Mouse (Mus musculus) leukemia stem cell, adult 10-12 weeks (primary cell): ENCODE data around the gene Rab4b. TPM values are rescaled to one million over a fixed set of nuclear protein-coding genes. Genes with fewer than 3 reads are reported as not detected.

Experiments used
- polyA plus RNA-seq: library from polyadenylated mRNA; stranded (reverse); fragments of >175 nt; gene quantifications from 2 replicates; pipeline ENCODE4 v1.2.3, GENCODE M21; 2012; ENCODE audit warnings: low replicate concordance

Gene Rab4b
- polyA plus RNA-seq, result 231 and 342 TPM in 2 replicates

DNA sequence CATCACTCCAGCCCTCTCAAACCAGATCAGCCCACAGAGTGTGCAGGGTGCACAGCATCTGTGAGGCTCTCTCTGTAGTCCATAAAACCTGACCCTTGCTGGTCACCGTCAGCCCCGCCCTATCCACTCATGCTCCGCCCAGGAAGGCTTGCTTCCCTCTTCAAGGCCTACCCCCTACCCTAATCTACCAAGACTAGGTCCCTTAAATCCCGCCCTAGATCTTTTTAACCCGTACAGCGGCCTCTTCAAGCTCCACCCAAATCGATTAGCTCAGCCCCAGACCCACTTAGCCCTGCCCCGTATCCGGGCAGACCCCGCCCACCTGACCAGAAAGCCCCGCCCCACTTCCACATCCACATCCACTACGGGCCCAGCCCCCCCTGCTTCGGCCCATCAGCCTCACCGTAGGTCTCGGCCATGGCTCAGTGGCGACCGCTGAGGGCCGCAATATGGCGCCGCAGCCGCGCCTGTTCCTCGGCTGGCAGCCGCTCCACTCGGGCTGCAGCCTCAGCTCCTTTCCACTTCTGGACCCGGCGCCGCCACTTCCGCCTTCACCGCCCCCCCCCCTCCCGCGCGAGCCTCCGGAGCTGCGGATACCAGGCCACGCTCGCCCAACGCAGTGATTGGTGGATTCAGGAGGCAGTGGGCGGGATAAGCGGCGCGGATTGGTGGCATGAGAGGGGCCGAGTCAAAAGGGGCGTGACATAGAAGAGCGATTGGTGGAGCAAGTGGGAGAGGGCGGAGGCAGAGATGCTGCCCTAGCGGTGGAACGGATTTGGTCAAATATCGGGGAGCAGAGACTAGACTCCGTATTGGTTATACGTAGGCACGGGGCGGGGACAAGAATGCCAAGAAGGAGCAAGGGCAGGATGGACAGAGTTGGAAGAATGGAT is at the start of gene Rab4b:
Rab4b (minus strand) TSS at position 573 of the 893 bp plus-strand sequence.

DNA sequence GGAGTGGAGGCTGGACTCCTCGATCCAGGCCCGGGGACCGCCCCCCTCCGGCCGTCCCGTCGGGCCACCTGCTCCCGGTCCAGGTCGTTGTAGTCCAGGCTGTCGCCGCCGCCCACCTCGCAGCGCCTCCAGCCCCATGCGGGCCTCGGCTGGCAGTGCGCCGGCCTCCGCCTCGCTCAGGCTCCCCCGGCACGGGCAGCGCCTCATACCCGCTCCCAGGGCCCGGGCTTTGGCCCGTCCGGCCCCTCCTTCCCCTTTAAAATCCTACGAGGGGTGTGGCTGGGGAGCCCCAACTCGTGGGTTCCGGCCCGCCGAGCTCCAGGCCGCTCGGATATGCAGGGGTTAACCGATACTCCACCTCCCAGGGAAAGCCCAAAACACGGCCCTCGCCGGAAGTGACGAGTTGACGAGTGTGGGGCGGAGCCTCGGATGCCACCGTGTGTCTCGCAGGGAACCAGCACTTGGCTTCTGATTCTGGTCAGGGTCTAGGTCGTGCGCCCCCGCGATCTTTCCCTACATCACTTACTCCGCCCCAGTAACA is 49.7 kb upstream of the Rab4b start, which contains the start of gene Itpkc:
Itpkc (minus strand) TSS at position 381 of the 541 bp plus-strand sequence.

DNA sequence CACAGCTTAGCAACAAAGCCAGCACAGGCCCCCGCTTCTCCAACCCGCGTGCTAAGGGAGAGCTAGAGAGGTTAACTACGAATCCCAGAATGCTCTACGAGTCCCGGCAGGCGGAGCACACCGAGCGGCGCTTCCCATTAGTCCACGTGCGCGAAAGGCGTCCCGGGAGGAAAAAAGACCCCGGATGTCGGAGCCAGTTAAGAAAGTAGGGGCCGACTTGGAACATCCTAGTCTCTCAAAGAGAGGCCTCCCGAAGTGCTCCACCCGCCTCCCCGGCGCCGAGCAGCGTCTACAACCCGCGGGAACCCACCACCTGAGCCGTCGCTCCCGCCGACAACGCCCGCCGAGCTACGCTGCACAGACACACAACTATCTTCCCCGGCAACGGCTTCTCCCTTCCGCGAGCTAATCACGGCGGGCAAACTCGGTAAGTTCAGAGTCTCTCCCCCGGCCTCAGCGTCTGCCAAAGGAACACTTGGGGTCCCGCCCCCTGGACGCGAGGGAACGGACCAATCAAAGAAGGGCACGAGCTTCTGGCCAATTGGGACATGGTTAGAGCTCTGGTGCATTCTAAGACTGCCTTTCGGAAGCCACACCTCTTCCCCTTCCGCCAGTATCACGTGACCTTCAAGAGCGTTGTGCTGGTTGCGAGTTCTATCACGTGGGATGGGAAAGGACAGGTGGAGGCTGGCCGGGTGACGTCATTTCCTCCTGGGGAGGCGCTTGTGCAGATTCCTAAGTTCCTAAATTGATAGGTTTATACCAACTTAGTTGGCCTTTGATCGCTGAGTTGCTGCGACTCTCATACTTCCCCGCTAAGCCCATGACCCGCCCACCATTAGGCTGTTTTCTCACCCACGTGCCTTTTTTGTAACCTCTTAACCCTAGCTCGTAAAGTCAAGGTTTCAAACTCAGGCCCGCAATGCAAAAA is 17.2 kb upstream of the Rab4b start, which contains the start of the genes BC024978 and Snrpa:
BC024978 (plus strand) TSS at position 101 of the 931 bp plus-strand sequence.
Snrpa (minus strand) TSS at position 591 of the 931 bp plus-strand sequence.

DNA sequence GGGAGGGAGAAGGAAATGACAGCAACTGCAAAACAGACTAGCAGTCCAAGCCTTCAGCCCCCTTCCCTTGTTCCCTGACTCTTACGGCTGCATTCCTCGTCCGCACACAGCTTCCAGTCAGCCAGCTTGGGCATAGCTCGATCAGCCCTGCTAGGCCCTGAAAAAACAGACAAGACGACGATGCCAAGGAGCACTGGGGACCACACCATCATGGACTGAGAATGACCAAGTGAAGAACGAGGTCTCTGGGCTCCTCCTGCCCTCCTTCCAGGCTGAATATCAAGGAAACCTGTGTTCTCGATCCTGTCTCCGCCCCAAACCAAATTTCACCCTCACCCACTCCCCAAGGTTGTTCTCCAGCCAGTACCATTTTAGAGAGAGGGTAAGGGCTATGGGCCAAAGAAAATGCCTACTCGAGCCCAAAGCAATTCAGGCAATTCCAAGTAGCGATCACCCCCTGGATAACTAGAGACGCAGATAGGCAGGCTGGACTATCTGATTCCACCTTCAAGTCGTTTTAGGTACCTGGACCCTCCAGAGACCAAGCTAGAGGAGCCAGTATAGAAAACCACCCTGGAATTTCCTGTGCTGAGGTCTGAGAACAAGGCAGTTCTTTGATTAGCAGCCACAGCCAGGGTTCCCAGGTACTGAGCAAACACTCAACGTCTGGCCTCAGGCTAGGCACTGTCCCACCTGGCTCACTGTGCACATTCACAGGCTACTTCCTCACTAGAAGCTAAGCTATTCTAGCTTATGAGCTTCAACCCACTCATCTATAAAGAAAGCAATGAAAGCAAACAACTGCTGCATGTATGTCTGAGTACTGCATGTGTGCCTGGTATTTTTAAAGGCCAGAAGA is 2.4 kb upstream of the Rab4b start, which contains the start of the genes Gm21983 and Mia:
Gm21983 (minus strand) TSS at position 250 of the 859 bp plus-strand sequence.
Mia (minus strand) TSS at position 321 of the 859 bp plus-strand sequence.

DNA sequence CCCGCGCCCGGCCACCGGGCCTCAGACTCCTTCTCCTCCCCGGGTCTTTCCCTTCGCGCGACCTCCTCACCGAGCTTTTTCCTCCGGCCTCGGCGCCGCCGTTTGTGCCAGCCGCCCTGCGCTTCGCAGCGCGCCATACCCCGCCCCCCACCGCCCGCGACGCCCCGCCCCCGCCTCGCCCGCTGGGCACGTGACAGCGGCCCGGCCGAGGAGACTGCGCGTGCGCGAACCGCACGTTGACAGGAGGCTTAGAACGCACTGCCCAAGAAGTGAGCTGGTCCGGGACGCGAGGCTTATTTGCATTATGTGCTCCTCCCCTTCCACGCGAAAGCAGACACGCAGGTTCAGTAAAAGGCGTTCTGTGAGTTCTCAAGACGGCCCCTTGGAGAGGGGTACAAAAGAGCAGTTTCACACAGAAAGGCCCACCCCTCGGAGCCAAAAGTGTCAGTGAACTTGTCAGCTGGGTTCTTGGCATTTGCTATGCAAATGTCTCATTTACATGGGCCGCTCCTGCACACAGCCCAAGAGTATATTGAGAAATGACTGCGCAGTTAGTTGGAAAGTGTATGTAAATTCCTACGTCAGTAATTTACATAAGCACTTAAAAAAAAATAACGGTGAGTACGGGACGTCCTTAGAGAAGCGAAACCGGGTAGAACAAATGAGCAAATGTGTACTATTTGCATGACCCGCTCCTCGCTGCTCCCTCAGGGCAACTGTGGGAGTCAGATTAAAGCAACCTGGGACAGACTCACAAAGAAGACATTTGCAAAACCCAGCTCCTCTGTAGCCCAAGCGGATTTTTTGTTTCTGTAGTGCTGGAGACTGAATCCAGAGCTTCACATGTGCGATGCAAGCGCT is 11.9 kb downstream of the Rab4b start, which contains the start of gene Egln2:
Egln2 (minus strand) TSS at position 189 of the 861 bp plus-strand sequence.

DNA sequence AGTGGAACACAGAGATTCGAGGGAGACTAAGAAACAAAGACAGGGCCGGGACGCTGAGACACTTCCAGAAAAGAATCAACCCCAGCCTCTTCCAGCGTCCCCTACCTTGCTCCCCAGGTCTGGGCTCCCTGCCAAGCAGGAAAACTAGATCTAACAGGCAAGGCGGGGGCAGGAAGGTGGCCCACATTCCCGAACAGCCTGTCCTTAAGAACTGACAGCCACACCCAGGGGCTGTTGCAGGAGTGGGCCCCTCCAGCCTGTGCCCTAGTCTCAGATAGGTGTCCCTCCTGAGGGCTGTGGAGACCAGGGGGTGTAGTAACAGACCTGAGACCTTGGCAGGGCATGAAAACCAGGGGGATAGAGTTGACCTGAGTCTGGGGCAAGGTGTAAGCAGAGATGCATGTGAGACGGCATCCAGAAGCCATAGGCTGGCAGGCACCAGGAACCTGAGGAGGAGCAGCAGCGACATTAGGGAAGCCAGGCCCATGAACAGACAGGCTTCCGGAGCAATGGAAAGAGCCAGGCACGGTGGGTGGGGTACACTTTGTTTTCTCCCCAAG is 25.4 kb downstream of the Rab4b start, which contains the start of gene Cyp2t4:
Cyp2t4 (plus strand) TSS at position 510 of the 560 bp plus-strand sequence.

DNA sequence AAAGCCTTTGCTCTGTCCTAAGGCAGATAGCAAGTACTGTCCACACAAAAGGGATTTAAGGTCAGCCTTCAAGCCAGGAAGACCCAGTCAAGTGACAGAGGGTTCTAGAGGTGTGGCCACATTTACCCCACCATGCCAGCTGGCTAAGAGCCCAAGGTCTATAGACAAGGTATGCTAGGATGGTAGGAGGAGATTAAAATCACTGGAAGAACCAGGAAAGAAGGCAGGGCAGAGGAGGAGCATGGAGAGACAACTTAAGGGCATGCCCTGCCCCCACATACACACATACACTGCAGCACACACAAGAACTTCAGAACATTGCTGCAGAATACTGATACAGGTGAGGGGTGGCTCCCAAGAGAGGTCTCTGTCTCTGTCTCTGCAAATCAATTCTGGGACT is 59.0 kb downstream of the Rab4b start, which contains the start of gene Cyp2f2:
Cyp2f2 (plus strand) TSS at position 234 of the 400 bp plus-strand sequence.

Other genes with a start within 250 kb of the Rab4b start
- gene Cyp2a22, start 239.5 kb downstream of the Rab4b start, polyA plus RNA-seq, result not detected in 2 replicates
- gene Cyp2a12, start 149.8 kb downstream of the Rab4b start, polyA plus RNA-seq, result not detected in 2 replicates
- gene Cyp2f2, start 59.0 kb downstream of the Rab4b start, polyA plus RNA-seq, result not detected in 2 replicates
- not detected in 2 replicates for gene Cyp2t4, start 25.2 kb downstream of the Rab4b start, polyA plus RNA-seq
- 74.7 and 137 TPM in 2 replicates for gene Egln2, start 12.1 kb downstream of the Rab4b start, polyA plus RNA-seq
- 0.32 and 1.8 TPM in 2 replicates for gene Gm21983, start 2.2 kb upstream of the Rab4b start, polyA plus RNA-seq
- not detected in 2 replicates for gene Mia, start 2.3 kb upstream of the Rab4b start, polyA plus RNA-seq
- gene BC024978, start 16.9 kb upstream of the Rab4b start, polyA plus RNA-seq, result 3.1 and 5.7 TPM in 2 replicates
- 820 and 1,336 TPM in 2 replicates for gene Snrpa, start 17.4 kb upstream of the Rab4b start, polyA plus RNA-seq
- 3.4 and 6.0 TPM in 2 replicates for gene Itpkc, start 49.8 kb upstream of the Rab4b start, polyA plus RNA-seq
- 30.3 and 47.8 TPM in 2 replicates for gene Coq8b, start 54.1 kb upstream of the Rab4b start, polyA plus RNA-seq
- 4.0 and 4.9 TPM in 2 replicates for gene Numbl, start 79.5 kb upstream of the Rab4b start, polyA plus RNA-seq
- gene Ltbp4, start 158.8 kb upstream of the Rab4b start, polyA plus RNA-seq, result 2.1 and 4.3 TPM in 2 replicates
- gene Shkbp1, start 177.1 kb upstream of the Rab4b start, polyA plus RNA-seq, result 394 and 419 TPM in 2 replicates
- gene Gm20479, start 178.5 kb upstream of the Rab4b start, polyA plus RNA-seq, result not detected in 2 replicates